Mouse (Mus musculus): Measurements from ENCODE around the gene Mmp25.

The Mmp25 gene

GRCm38 (mm10) chr17:23644613-23645495 lies at the start of gene Mmp25:
TSS of gene Mmp25 (minus strand) at chr17:23645277.
- in situ Hi-C loops (cut with MboI; ENCODE audit: low sequenced_read_pairs) = no loop called here

- in situ Hi-C loops (cut with MboI; ENCODE audit: low sequenced_read_pairs) = no loop called here
Measured at GRCm38 (mm10) chr17:23694491-23694890, 49.4 kb upstream of the Mmp25 start.

- in situ Hi-C loops (cut with MboI; ENCODE audit: low sequenced_read_pairs) = no loop called here
Measured at GRCm38 (mm10) chr17:23683856-23684672, 39.0 kb upstream of the Mmp25 start, which contains the start of gene Cldn9. TSS of gene Cldn9 (minus strand) at chr17:23684026.

GRCm38 (mm10) chr17:23683226-23683625 lies 38.1 kb upstream of the Mmp25 start:
- in situ Hi-C loops (cut with MboI; ENCODE audit: low sequenced_read_pairs) = no loop called here

- in situ Hi-C loops (cut with MboI; ENCODE audit: low sequenced_read_pairs) = no loop called here
Measured at GRCm38 (mm10) chr17:23682530-23682929, 37.5 kb upstream of the Mmp25 start.

GRCm38 (mm10) chr17:23682092-23682491 lies 37.0 kb upstream of the Mmp25 start:
- in situ Hi-C loops (cut with MboI; ENCODE audit: low sequenced_read_pairs) = no loop called here

GRCm38 (mm10) chr17:23681086-23681485 lies 36.0 kb upstream of the Mmp25 start:
- in situ Hi-C loops (cut with MboI; ENCODE audit: low sequenced_read_pairs) = no loop called here

GRCm38 (mm10) chr17:23680336-23680735 lies 35.3 kb upstream of the Mmp25 start:
- in situ Hi-C loops (cut with MboI; ENCODE audit: low sequenced_read_pairs) = no loop called here

- in situ Hi-C loops (cut with MboI; ENCODE audit: low sequenced_read_pairs) = no loop called here
Measured at GRCm38 (mm10) chr17:23679127-23679835, 34.2 kb upstream of the Mmp25 start, which contains the start of gene Cldn6. TSS of gene Cldn6 (plus strand) at chr17:23679249.

GRCm38 (mm10) chr17:23677236-23677679 lies 32.2 kb upstream of the Mmp25 start, which contains the start of gene Tnfrsf12a:
TSS of gene Tnfrsf12a (minus strand) at chr17:23677468.
- in situ Hi-C loops (cut with MboI; ENCODE audit: low sequenced_read_pairs) = no loop called here

- in situ Hi-C loops (cut with MboI; ENCODE audit: low sequenced_read_pairs) = no loop called here
Measured at GRCm38 (mm10) chr17:23676473-23677031, 31.5 kb upstream of the Mmp25 start.

GRCm38 (mm10) chr17:23675564-23676281 lies 30.6 kb upstream of the Mmp25 start:
- in situ Hi-C loops (cut with MboI; ENCODE audit: low sequenced_read_pairs) = no loop called here

GRCm38 (mm10) chr17:23675127-23675526 lies 30.1 kb upstream of the Mmp25 start:
- in situ Hi-C loops (cut with MboI; ENCODE audit: low sequenced_read_pairs) = no loop called here

- in situ Hi-C loops (cut with MboI; ENCODE audit: low sequenced_read_pairs) = no loop called here
Measured at GRCm38 (mm10) chr17:23674271-23674952, 29.3 kb upstream of the Mmp25 start.

GRCm38 (mm10) chr17:23673424-23674073 lies 28.5 kb upstream of the Mmp25 start, which contains the start of the genes Hcfc1r1 and Thoc6:
TSS of gene Hcfc1r1 (plus strand) at chr17:23673596.
TSS of gene Thoc6 (minus strand) at chr17:23673882.
- in situ Hi-C loops (cut with MboI; ENCODE audit: low sequenced_read_pairs) = no loop called here

- in situ Hi-C loops (cut with MboI; ENCODE audit: low sequenced_read_pairs) = no loop called here
Measured at GRCm38 (mm10) chr17:23672761-23673160, 27.7 kb upstream of the Mmp25 start.

GRCm38 (mm10) chr17:23671519-23671918 lies 26.4 kb upstream of the Mmp25 start:
- in situ Hi-C loops (cut with MboI; ENCODE audit: low sequenced_read_pairs) = no loop called here

- in situ Hi-C loops (cut with MboI; ENCODE audit: low sequenced_read_pairs) = no loop called here
Measured at GRCm38 (mm10) chr17:23670516-23671074, 25.5 kb upstream of the Mmp25 start.

All from CH12F3 (cell line).